Mouse (Mus musculus) common myeloid progenitor, adult 5-6 weeks (primary cell): Measurements from ENCODE around the gene Ptprd. TPM values are rescaled to one million over a fixed set of nuclear protein-coding genes. Genes with fewer than 3 reads are reported as not detected.

Experiments used
- ATAC-seq: replicated peaks from 2 replicates; pipeline ENCODE4 v1.8.0; 2016; ENCODE audit warnings: low read depth, mild to moderate bottlenecking, moderate TSS enrichment, inconsistent platforms; ENCODE audit not compliant: poor library complexity, severe bottlenecking
- total RNA-seq: library from RNA; stranded (forward); fragments of 200-1000, 187-1606 nt; gene quantifications from 2 replicates; pipeline ENCODE4 v1.2.3, GENCODE M21; 2017

The Ptprd gene
- total RNA-seq, 1 experiment from 2014 or later, result not detected

GRCm38 (mm10) chr4:76008580-76008979 lies 2203.2 kb downstream of the Ptprd start:
- no peak for ATAC-seq

- no peak for ATAC-seq
Observed at GRCm38 (mm10) chr4:76007219-76007618, 2204.5 kb downstream of the Ptprd start.

GRCm38 (mm10) chr4:76006717-76007116 lies 2205.0 kb downstream of the Ptprd start:
- no peak for ATAC-seq

- no peak for ATAC-seq
Observed at GRCm38 (mm10) chr4:76004161-76004560, 2207.6 kb downstream of the Ptprd start.

GRCm38 (mm10) chr4:76000258-76000657 lies 2211.5 kb downstream of the Ptprd start:
- no peak for ATAC-seq

- ATAC-seq, result no peak
Observed at GRCm38 (mm10) chr4:75995841-75996240, 2215.9 kb downstream of the Ptprd start.

- ATAC-seq, result no peak
Observed at GRCm38 (mm10) chr4:75994576-75994975, 2217.2 kb downstream of the Ptprd start.

- no peak for ATAC-seq
Observed at GRCm38 (mm10) chr4:75993092-75993491, 2218.7 kb downstream of the Ptprd start.

- no peak for ATAC-seq
Observed at GRCm38 (mm10) chr4:75991621-75992245, 2220.0 kb downstream of the Ptprd start.

- no peak for ATAC-seq
Observed at GRCm38 (mm10) chr4:75974728-75975127, 2237.0 kb downstream of the Ptprd start.

- no peak for ATAC-seq
Observed at GRCm38 (mm10) chr4:75973322-75973721, 2238.4 kb downstream of the Ptprd start.

- ATAC-seq, result no peak
Observed at GRCm38 (mm10) chr4:75969961-75970360, 2241.8 kb downstream of the Ptprd start.

- no peak for ATAC-seq
Observed at GRCm38 (mm10) chr4:75968618-75969017, 2243.1 kb downstream of the Ptprd start.

GRCm38 (mm10) chr4:75965810-75966209 lies 2246.0 kb downstream of the Ptprd start:
- ATAC-seq, result no peak

- no peak for ATAC-seq
Observed at GRCm38 (mm10) chr4:75962916-75963315, 2248.8 kb downstream of the Ptprd start.

- ATAC-seq, result no peak
Observed at GRCm38 (mm10) chr4:75961865-75962264, 2249.9 kb downstream of the Ptprd start.

- ATAC-seq, result no peak
Observed at GRCm38 (mm10) chr4:75953349-75954060, 2258.3 kb downstream of the Ptprd start.

- ATAC-seq, result no peak
Observed at GRCm38 (mm10) chr4:75950582-75950981, 2261.2 kb downstream of the Ptprd start.

- ATAC-seq, result no peak
Observed at GRCm38 (mm10) chr4:75894871-75895270, 2316.9 kb downstream of the Ptprd start.
